Mouse (Mus musculus) kidney, adult 2 months (tissue): Measurements from ENCODE around the gene Acr.

Source experiments
- CTCF ChIP-seq: fragments of 200-500 bp; conservative IDR thresholded peaks from 2 replicates; pipeline ENCODE4 v1.5.1; 2011; ENCODE audit warnings: low read depth, mild to moderate bottlenecking, control low read depth, low read length, moderate library complexity, mixed read lengths; ENCODE audit not compliant: insufficient read depth, insufficient read length
- POLR2A ChIP-seq: fragments of 200-500 bp; IDR thresholded peaks from one replicate; pipeline ENCODE4 v1.6.1; 2011; ENCODE audit warnings: low read depth, low read length, control low read depth

GRCm38 (mm10) chr15:89607888-89608287, 39.8 kb downstream of the Acr start:
- TF ChIP-seq CTCF (no peak), POLR2A (no peak)
